Mouse (Mus musculus) limb, embryonic 14.5 days (tissue): ENCODE measurements around the gene Slc10a6. TPM values are rescaled to one million over a fixed set of nuclear protein-coding genes. Genes with fewer than 3 reads are reported as not detected.

Experiments used
- ATAC-seq: fragments of 200-750 bp; cut with Nextera tagmentation; 2 replicates; pipeline ENCODE4 v1.8.0; 2017; ENCODE audit warnings: low read depth, moderate number of reproducible peaks, moderate TSS enrichment; ENCODE audit not compliant: low FRiP score
- DNase-seq: peaks from one replicate; pipeline ENCODE4 v3.0.0-alpha.2; 2015; ENCODE audit warnings: low spot score
- H3K27ac ChIP-seq: fragments of 300-500 bp; sonication (generic); replicated peaks from 2 replicates; pipeline ENCODE4 v1.5.1; 2014; ENCODE audit warnings: low read depth, mild to moderate bottlenecking, low read length, moderate library complexity, mixed read lengths
- H3K27me3 ChIP-seq: fragments of 300-500 bp; sonication (generic); 2 replicates; pipeline ENCODE4 v1.6.1; 2014; ENCODE audit warnings: low read length, mixed read lengths; ENCODE audit not compliant: control insufficient read depth, insufficient read depth
- H3K36me3 ChIP-seq: fragments of 300-500 bp; sonication (generic); 2 replicates; pipeline ENCODE4 v1.6.1; 2014; ENCODE audit warnings: mild to moderate bottlenecking, low read length, moderate library complexity, mixed read lengths; ENCODE audit not compliant: control insufficient read depth, insufficient read depth
- H3K4me1 ChIP-seq: fragments of 300-500 bp; sonication (generic); 2 replicates; pipeline ENCODE4 v1.6.1; 2014; ENCODE audit warnings: antibody characterized with exemption, low read length, mixed read lengths; ENCODE audit not compliant: control insufficient read depth, insufficient read depth
- H3K4me2 ChIP-seq: fragments of 300-500 bp; sonication (generic); replicated peaks from 2 replicates; pipeline ENCODE4 v1.6.1; 2014; ENCODE audit warnings: low read depth, mild to moderate bottlenecking, low read length, moderate library complexity; ENCODE audit not compliant: severe bottlenecking
- H3K4me3 ChIP-seq: fragments of 300-500 bp; sonication (generic); replicated peaks from 2 replicates; pipeline ENCODE4 v1.5.1; 2014; ENCODE audit warnings: low read length
- H3K9ac ChIP-seq: fragments of 300-500 bp; sonication (generic); 2 replicates; pipeline ENCODE4 v1.6.1; 2014; ENCODE audit warnings: mild to moderate bottlenecking, low read depth, low read length, moderate library complexity; ENCODE audit not compliant: severe bottlenecking
- H3K9me3 ChIP-seq: fragments of 300-500 bp; sonication (generic); 2 replicates; pipeline ENCODE4 v1.6.1; 2016; ENCODE audit warnings: low read length; ENCODE audit not compliant: control insufficient read depth
- POLR2A ChIP-seq: fragments of 200-500 bp; IDR thresholded peaks from 2 replicates; pipeline ENCODE4 v1.8.0; 2012; ENCODE audit warnings: inconsistent platforms, mild to moderate bottlenecking, moderate library complexity, borderline replicate concordance; ENCODE audit not compliant: insufficient read depth, insufficient read length; ENCODE audit errors: extremely low read depth
- WGBS: fragments of 180-500 bp; shearing (Covaris S2); extraction: QIAGEN DNeasy Blood & Tissue Kit; methylation state at CpG from one replicate; pipeline ENCODE4 v1.1.7; 2014; 5-methylcytosine and 5-hydroxymethylcytosine counted together
- polyA plus RNA-seq, 2 experiments: library from polyadenylated mRNA; depleted of rRNA in 1 of 2; stranded (reverse) in 1 of 2; unstranded in 1 of 2; fragments of >200 nt; fragmentation: Nextera tagmentation in 1 of 2; extraction: Ambion mirVana in 1 of 2; gene quantifications; 2 replicates each; pipeline versions ENCODE4 v1.2.1 to v1.2.3; 2012 to 2014

Slc10a6 gene
- polyA plus RNA-seq, 2 experiments = 0.47 to 0.89 TPM

DNA sequence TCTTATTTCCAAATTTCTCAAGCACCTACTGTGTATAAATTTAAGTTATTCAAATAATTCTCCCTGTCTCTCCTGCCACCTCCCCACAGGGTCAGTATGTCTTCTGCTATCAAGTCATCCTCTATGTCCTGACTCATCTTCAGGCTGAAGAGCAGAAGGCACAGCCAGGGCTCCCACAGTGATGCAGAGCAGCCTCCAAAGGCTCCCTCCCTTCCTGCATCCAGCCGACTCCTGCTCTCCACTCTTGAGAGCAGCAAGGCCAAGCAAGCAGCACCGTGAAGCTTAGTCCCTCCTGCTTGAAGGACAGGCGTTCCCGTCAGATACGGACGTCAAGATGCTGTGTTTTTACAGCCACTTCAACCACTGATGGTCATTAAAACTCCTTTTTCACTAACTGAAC, 31.6 kb downstream of the Slc10a6 start:
- no peak for TF ChIP-seq POLR2A
- ATAC-seq = no peak
- Histone ChIP-seq H3K4me2 (no peak overlapping the region), H3K27ac (no peak overlapping the region), H3K4me3 (no peak overlapping the region), H3K27me3 (no peaks in the 10 kb centered on the region), H3K4me1 (peaks cover 21% of the 10 kb centered on the region), H3K9me3 (no peaks in the 10 kb centered on the region), H3K36me3 (0 out of 2 replicates have a peak, but pooled peaks cover 4% of the 10 kb centered on the region), H3K9ac (no peak overlapping the region)
- WGBS = 52% methylated on average over 6 of the region's 6 CpGs
- DNase-seq = no peak

DNA sequence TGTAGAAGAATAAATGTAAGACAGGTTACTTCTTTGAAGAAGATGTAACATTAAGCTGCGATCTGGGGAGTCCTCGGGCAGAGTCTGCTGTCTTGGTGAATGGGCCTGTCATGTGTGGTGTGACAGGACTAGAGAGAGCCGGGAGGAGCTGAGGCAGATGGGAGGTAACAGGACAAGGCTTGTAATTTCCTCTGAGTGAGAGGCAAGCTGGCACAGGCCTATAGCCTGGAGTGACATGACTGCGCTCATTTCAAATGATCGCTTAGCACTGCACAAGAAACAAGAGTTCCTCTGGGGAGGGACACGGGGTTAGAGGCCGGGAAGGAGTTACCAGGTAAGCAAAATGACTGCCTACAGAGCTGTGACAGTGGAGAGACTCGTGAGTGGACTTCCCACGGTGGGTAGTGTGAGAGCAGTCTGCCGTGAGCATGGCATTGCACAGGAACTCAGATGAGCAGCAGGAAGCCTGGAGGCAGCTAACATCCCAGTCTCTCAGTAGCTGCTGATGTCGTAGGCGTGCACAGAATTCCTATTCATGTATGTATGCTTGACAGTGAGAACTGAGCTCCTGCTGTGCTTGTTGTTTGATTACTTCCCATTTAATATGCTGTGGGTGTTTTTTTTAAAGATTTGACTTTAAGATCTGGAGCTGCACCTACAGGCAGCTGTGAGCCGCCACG, 32.6 kb downstream of the Slc10a6 start:
- Histone ChIP-seq H3K9me3 (no peaks in the 10 kb centered on the region), H3K27me3 (no peaks in the 10 kb centered on the region), H3K4me1 (peaks cover 21% of the 10 kb centered on the region), H3K27ac (no peak overlapping the region), H3K4me2 (no peak overlapping the region), H3K4me3 (no peak overlapping the region), H3K9ac (no peak overlapping the region), H3K36me3 (0 out of 2 replicates have a peak, but pooled peaks cover 4% of the 10 kb centered on the region)
- TF ChIP-seq POLR2A = no peak
- WGBS = 68% methylated on average over 14 of the region's 14 CpGs
- DNase-seq (peak; percentile 54), ATAC-seq (no peak)

DNA sequence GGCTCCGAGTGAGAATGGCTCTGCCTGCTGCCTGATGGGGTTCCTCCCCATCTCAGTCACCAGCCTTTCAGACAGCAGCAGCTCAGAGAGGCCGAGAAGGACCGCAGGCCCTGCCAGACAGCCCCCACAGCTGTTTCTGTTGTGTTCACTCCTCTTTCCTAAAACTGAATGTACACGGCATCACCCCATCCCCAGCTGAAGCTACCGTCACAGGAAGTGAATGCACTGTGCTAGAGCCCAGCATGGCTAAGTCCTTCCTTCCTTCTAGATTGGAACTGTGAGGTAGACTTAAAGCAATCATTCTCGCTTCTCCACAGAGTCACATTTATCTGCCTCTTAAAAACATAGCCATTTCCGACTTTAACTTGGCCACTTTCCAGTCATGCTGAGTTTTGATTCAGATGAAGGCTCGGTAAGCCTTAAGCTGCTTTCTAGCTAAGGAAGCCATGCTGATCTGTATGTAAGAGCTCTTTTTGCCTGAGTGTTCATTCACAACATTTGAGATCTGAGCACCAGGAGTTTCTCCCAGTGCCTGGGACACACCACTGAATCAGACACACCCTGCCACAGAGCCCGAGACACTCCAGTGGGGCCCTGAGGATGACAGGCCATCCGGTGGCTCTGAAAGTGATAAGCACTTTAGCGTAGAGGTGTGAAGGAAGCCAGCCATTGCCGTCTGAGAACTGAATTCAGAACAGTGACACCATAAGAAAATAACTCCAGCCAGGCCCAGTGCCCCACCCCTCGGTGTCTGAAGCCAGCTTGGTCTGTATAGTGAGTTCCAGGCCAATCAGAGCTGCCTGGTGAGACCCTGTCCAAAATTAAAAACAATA, 33.6 kb downstream of the Slc10a6 start:
- Histone ChIP-seq H3K9ac (no peak overlapping the region; the same call in 1 of the 2 replicates), H3K36me3 (0 out of 2 replicates have a peak, but pooled peaks cover 4% of the 10 kb centered on the region), H3K4me2 (no peak overlapping the region), H3K27ac (peak overlapping the region; percentile 33; the same call in 1 of the 2 replicates), H3K27me3 (no peaks in the 10 kb centered on the region), H3K9me3 (no peaks in the 10 kb centered on the region), H3K4me1 (peaks cover 21% of the 10 kb centered on the region), H3K4me3 (no peak overlapping the region)
- TF ChIP-seq POLR2A = no peak
- ATAC-seq = no peak
- WGBS = 53% methylated on average over 13 of the region's 13 CpGs
- DNase-seq = peak; percentile 53

DNA sequence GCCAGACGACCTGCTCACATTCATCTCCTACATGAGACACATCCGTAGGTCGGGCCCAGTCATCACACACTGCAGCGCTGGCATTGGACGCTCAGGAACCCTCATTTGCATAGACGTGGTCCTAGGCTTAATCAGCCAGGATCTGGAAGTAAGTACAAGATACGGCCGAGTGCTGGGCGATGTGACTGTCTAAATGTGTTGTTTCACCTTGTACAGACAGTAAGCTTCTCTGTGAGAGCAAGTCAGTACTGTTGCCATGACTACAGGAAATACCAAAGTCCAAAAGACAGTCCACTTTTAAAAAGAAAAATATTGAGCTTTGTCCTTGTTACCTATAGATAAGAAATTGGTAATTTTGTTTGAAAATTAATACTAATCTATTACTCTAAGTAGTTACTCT, 35.6 kb downstream of the Slc10a6 start:
- no peak overlapping the region for H3K4me3 ChIP-seq
- DNase-seq (no peak), ATAC-seq (no peak)
- H3K27me3 ChIP-seq = no peaks in the 10 kb centered on the region
- no peak for TF ChIP-seq POLR2A
- no peak overlapping the region for H3K27ac ChIP-seq
- H3K4me2 ChIP-seq = no peak overlapping the region
- H3K36me3 ChIP-seq = peaks cover 8% of the 10 kb centered on the region; the same call in 1 of the 2 replicates
- peaks cover 13% of the 10 kb centered on the region for H3K4me1 ChIP-seq
- no peak overlapping the region for H3K9ac ChIP-seq
- WGBS = 83% methylated on average over 9 of the region's 9 CpGs
- no peaks in the 10 kb centered on the region for H3K9me3 ChIP-seq

DNA sequence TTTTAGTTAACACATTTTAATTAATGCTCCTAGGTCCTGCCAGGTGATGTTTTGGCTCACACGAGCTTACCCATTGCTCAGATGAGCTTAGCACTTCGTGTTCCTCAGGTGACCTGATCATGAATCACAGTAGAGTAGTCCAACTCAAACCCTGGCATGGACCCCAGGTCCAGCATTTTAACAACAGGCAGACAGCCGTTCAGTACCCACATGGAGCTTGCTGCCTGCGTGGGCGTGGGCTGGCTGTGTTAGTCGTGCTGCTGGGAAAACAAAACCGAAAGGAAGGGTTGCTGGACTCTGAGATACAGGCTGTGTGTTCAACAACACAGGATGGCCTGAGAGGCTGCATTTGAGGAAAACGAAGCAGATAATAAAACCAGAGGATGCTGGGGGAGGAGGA, 36.5 kb downstream of the Slc10a6 start:
- H3K4me1 ChIP-seq = peaks cover 12% of the 10 kb centered on the region
- H3K9me3 ChIP-seq = no peaks in the 10 kb centered on the region
- no peak for ATAC-seq
- no peak overlapping the region for H3K4me2 ChIP-seq
- no peak for DNase-seq
- H3K9ac ChIP-seq = no peak overlapping the region
- H3K36me3 ChIP-seq = peaks cover 12% of the 10 kb centered on the region; the same call in 1 of the 2 replicates
- 80% methylated on average over 8 of the region's 8 CpGs for WGBS
- TF ChIP-seq POLR2A = no peak
- H3K27ac ChIP-seq = no peak overlapping the region
- H3K27me3 ChIP-seq = no peaks in the 10 kb centered on the region
- H3K4me3 ChIP-seq = no peak overlapping the region
